Mouse (Mus musculus) embryonic stem cell, embryonic (primary cell): ENCODE measurements around the gene 4921507P07Rik.

Experiments
- CTCF ChIA-PET, 4 experiments: fragments of 300-600 bp in 2 of 4; fragments of 350-600 bp in 2 of 4; sonication (Branson Sonifier 250); formaldehyde crosslinking; loops; one replicate each; lab custom pipeline; 2022; ENCODE audit warnings: inconsistent platforms in 2 of 4; lab: Charles Lee
- POLR2A ChIA-PET, 4 experiments: fragments of 300-600 bp in 2 of 4; fragments of 350-600 bp in 2 of 4; sonication (Branson Sonifier 250); formaldehyde crosslinking; loops; one replicate each; lab custom pipeline; 2022; ENCODE audit warnings: antibody characterized with exemption in 4 of 4, inconsistent platforms in 1 of 4; lab: Charles Lee

4921507P07Rik gene

DNA sequence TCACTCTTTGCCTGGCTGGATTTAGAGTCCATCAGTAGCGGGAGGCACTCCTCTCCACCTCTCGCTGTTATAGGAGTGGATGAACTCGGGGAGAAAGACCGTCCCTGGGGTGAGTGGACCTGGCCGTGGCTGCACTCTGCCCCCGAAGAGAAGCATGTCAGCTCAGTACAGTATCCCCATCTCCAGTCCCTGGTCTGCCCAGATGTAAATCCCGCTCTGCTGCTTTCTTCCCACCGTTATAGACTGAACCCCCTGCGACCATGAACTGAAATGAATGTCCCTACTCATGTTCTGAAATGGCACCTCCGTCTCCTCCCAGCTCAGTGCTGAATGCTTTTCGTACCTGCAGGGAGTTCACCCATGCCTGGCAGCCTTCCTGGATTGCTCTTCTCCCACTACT, 67.2 kb downstream of the 4921507P07Rik start:
- CTCF ChIA-PET: interaction anchor here in 3 of 4 experiments (0.5 to 1.8 kb wide), 8 partner anchors 15 to 296 kb away, joined by 3 to 7 read pairs (median 3); no protein-coding TSS in a partner anchor
- POLR2A ChIA-PET: interaction anchor here in 1 of 4 experiments (1.0 to 1.2 kb wide), 3 partner anchors 74 to 216 kb away, joined by 3 read pairs; no protein-coding TSS in a partner anchor

DNA sequence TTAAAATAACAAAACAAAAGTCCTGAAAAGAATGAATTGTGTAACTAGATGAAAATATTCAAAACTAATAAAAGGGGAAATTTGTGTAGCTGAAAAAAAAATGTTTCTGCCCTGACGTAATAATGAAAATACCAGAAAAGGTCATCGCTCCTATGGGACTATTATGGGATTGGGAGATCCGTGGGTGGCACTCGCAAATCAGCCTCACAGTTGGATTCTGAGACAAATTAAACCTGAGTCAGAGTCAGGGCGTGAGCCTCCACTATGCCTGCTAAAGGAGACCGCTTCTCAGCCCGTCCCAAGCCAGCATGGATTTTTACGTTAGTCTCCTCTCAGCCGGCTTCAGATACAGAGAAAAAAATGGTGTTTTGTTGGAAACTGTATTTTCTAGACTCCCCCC, 69.0 kb downstream of the 4921507P07Rik start:
- CTCF ChIA-PET: interaction anchor here (0.6 to 1.8 kb wide), 6 partner anchors 9 to 418 kb away, joined by 3 to 7 read pairs (median 3); no protein-coding TSS in a partner anchor
- POLR2A ChIA-PET: interaction anchor here in 1 of 4 experiments (0.6 kb wide), 1 partner anchor 1551 kb away, joined by 5 read pairs; no protein-coding TSS in a partner anchor

DNA sequence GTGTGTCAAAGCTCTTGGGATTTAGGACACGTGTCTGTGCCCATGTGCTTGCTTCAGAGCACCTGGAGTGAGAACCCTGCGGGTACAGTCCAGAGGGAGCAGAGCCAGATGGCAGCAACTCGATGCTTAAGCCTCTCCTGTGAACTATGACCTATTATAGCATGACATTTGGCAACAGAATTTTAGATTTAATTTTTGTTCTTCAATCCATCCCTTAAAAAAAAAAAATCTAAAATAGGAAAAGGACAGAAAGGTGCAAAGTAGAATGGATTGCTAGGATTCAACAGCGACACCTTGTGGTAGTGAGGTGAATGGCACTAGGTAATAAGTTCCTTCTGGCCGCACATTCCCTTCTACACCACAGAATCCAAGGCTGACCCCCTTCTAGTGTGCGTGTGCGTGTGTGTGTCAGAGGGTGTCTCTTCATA, 69.8 kb downstream of the 4921507P07Rik start:
- ChIA-PET CTCF (interaction anchor here in 3 of 4 experiments (0.6 to 2.0 kb wide), 10 partner anchors 10 to 222 kb away, joined by 3 to 7 read pairs (median 3); no protein-coding TSS in a partner anchor), POLR2A (no interaction called here)

DNA sequence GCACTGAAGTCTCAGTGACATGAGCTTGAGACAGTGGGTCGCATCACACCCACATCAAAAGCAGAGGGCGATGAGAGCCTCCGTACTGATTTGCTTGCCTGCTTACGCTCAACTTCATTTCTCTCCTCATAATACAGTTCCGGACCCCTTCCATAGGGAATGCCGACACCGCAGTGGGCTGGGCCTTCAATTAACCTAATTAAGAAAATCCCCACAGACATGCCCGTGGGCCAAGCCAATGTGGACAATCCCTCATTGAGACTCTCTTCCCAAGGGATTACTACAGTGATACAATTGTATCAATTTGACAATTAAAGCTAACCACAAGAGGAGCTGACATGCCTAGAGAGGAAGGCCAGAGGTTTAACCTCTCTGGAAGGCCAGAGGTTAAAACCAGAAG, 70.6 kb downstream of the 4921507P07Rik start:
- POLR2A ChIA-PET: no interaction called here
- CTCF ChIA-PET: interaction anchor here in 3 of 4 experiments (0.6 to 2.0 kb wide), 7 partner anchors 11 to 221 kb away, joined by 3 to 6 read pairs (median 3); no protein-coding TSS in a partner anchor

DNA sequence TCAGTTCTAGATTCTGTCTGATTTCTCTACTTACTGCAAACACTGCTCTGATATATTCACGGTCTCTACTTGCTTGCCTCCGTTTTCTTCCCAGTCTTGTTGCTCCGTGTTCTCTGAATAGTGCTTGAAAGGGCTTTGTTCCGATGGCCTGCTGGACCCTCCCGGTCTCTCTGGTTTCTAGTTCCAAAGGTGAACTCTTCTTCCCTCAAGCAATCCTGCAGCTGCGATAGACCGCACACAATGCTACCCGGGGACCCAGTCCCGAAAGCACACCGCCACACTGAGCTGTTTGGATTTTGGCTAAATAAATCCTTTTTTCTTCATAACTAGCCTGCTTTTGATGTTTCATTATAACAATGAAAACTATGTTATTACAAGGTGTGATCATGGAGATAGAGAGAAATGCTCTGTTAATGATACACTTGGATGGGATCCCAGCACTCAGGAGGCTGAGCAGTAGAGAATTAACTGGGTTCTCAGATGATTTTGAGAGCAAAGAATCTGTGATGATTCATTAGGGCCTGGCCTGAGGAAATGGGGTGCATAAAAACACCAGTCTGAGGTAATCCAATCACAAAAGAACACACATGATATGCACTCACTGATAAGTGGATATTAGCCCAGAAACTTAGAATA, 72.1 kb downstream of the 4921507P07Rik start:
- ChIA-PET POLR2A (interaction anchor here in 1 of 4 experiments (0.5 kb wide), 1 partner anchor 143 kb away, joined by 3 read pairs; no protein-coding TSS in a partner anchor), CTCF (interaction anchor here in 2 of 4 experiments (0.6 to 1.2 kb wide), 2 partner anchors 61 to 211 kb away, joined by 3 to 4 read pairs; no protein-coding TSS in a partner anchor)
